Mouse (Mus musculus) hindbrain, embryonic 12.5 days (tissue): ENCODE measurements around the gene Dcst2. TPM values are rescaled to one million over a fixed set of nuclear protein-coding genes. Genes with fewer than 3 reads are reported as not detected.

ENCODE experiments used
- ATAC-seq: fragments of 200-750 bp; cut with Nextera tagmentation; 2 replicates; pipeline ENCODE4 v1.8.0; 2017; ENCODE audit warnings: moderate TSS enrichment; ENCODE audit not compliant: low FRiP score
- H3K27ac ChIP-seq: fragments of 300-500 bp; sonication (generic); 2 replicates; pipeline ENCODE4 v1.5.1; 2016; ENCODE audit warnings: mild to moderate bottlenecking
- H3K27me3 ChIP-seq: fragments of 300-500 bp; sonication (generic); 2 replicates; pipeline ENCODE4 v1.6.1; 2016; ENCODE audit warnings: mild to moderate bottlenecking
- H3K36me3 ChIP-seq: fragments of 300-500 bp; sonication (generic); 2 replicates; pipeline ENCODE4 v1.6.1; 2016; ENCODE audit warnings: mild to moderate bottlenecking
- H3K4me1 ChIP-seq: fragments of 300-500 bp; sonication (generic); 2 replicates; pipeline ENCODE4 v1.6.1; 2016
- H3K4me2 ChIP-seq: fragments of 300-500 bp; sonication (generic); replicated peaks from 2 replicates; pipeline ENCODE4 v1.6.1; 2016; ENCODE audit warnings: mild to moderate bottlenecking
- H3K4me3 ChIP-seq: fragments of 300-500 bp; sonication (generic); 2 replicates; pipeline ENCODE4 v1.5.1; 2016; ENCODE audit warnings: mild to moderate bottlenecking
- H3K9ac ChIP-seq: fragments of 300-500 bp; sonication (generic); 2 replicates; pipeline ENCODE4 v1.6.1; 2016; ENCODE audit warnings: mild to moderate bottlenecking, moderate library complexity
- H3K9me3 ChIP-seq: fragments of 300-500 bp; sonication (generic); replicated peaks from 2 replicates; pipeline ENCODE4 v1.6.1; 2016; ENCODE audit warnings: mild to moderate bottlenecking
- WGBS: fragments of 180-500 bp; shearing (Covaris S2); methylation state at CpG from one replicate; pipeline ENCODE4 v1.1.7; 2016; 5-methylcytosine and 5-hydroxymethylcytosine counted together
- polyA plus RNA-seq: library from polyadenylated mRNA; unstranded; fragments of >200 nt; fragmentation: Nextera tagmentation; extraction: Ambion mirVana; gene quantifications from 2 replicates; pipeline ENCODE4 v1.2.1, GENCODE M21; 2016

Gene Dcst2
- polyA plus RNA-seq, 1 experiment from 2014 or later: 0.12 TPM

DNA sequence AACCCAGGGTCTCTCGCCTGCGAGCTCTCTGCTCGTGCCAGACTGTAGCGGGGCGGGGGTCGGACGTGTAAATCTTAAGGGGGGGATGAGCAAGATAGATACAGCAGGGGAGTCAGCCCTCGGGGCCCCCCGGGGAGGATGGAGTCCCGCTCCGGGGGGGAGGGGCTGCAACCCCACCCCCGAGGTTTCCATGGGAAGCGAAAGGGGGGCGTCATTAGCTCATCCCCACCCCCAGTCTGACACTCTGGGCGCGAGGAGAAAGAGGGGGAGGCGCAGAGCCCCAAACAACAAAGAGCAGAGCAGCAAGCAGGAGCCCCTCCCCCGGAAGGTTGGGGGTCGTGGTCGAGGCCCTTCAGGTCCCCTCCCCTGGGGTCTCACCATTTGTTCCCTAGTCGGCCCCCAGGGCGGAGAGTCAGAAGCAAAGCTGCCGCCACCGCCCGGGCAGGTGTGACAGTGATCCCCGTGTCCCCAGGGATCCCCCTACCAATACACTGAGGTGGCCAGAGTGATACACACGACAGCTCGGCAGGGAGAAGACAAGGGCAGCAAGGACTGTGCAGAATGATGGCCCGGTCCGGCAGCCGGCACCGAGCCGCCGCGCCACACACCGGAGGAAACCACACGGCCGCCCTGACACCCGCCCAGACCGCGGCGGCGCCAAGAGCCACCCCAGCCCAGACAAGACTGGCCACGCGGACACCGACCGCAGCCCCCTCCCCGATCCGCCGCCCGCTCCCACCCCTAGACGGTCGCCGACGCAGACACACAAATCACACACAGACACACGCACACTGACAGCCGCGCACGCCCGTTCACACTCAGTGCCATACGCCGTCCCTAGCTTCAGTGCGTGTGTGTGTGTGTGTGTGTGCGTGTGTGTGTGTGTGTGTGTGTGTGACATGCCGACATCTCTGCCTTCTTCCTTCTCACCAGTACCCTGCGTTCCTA, 40.3 kb upstream of the Dcst2 start:
- under 1% methylated on average over 63 of the region's 66 CpGs for WGBS
- H3K9ac ChIP-seq: peak overlapping the region; percentile 80
- peaks cover 54% of the 10 kb centered on the region for H3K4me1 ChIP-seq
- peak overlapping the region; percentile 87 for H3K4me2 ChIP-seq
- H3K27ac ChIP-seq: peak overlapping the region; percentile 88
- peaks cover 59% of the 10 kb centered on the region for H3K27me3 ChIP-seq
- H3K36me3 ChIP-seq: no peaks in the 10 kb centered on the region
- H3K9me3 ChIP-seq: no peaks in the 10 kb centered on the region
- H3K4me3 ChIP-seq: peak overlapping the region; percentile 70
- ATAC-seq: peak; percentile 15; the same call in 1 of the 2 replicates

DNA sequence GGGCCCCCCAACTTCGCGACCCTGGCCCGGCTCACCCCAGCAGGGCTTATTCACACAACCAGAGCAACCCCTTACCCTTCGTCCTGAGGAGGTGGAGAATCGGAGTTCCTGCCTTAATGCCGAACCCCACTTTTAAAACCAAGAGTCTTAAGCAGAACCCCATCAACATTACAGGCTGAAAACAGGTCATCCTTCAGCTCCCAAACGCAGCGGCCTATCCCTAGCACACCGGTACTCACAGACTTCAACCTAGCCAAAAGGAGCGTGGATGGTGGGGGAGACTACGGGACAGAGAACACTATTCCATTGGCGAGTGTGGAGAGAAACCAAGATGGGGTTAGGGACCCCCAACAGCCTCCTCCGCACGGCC, 39.7 kb upstream of the Dcst2 start:
- Histone ChIP-seq H3K9me3 (no peaks in the 10 kb centered on the region), H3K36me3 (no peaks in the 10 kb centered on the region), H3K4me1 (peaks cover 50% of the 10 kb centered on the region), H3K9ac (peak overlapping the region; percentile 80), H3K27me3 (peaks cover 59% of the 10 kb centered on the region), H3K4me3 (peak overlapping the region; percentile 70), H3K4me2 (peak overlapping the region; percentile 87), H3K27ac (peak overlapping the region; percentile 88)
- ATAC-seq: no peak
- WGBS: under 1% methylated on average over 14 of the region's 14 CpGs

DNA sequence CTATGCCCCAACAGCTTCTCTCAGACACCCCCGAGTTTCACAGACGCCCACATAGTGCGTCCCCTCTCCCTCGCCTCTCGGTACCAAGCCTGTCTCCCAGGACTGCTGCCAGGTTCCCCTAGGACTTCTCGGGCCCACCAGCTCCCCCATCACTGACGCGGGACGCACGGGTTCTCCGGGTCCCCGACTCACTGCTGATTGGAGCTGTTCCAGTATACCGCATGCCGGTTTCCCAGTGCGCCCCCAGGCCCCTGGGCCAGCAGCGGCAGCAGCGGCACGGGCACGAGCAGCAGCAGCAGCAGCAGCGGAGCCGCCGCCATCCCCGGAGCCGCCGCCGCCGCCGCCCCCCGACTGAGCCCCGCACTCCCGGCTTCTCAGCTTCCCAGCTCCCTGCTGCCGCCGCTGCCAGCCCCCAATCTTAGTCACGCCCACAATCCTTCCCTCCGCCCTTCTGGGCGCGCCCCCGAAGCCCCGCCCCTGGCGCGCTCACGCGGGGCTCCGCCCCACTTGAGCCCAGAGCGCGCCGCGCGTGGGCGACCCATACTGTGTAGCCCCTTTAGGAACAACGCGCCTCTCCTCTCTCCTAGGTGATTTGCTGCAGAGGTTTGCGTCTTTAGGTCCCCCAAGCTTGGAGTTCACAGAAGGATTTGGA, 39.1 kb upstream of the Dcst2 start, which contains the start of gene Efna3:
Gene Efna3 (minus strand): TSS at position 452 of the 652 bp plus-strand sequence.
- Histone ChIP-seq H3K4me1 (peaks cover 50% of the 10 kb centered on the region), H3K27ac (peak within 1 kb of the TSS; percentile 88), H3K4me3 (peak within 1 kb of the TSS; percentile 70), H3K9ac (peak within 1 kb of the TSS; percentile 80), H3K9me3 (no peaks in the 10 kb centered on the region), H3K36me3 (no peaks in the 10 kb centered on the region), H3K27me3 (peaks cover 59% of the 10 kb centered on the region), H3K4me2 (peak within 1 kb of the TSS; percentile 87)
- peak; percentile 30 for ATAC-seq
- under 1% methylated on average over 48 of the region's 53 CpGs for WGBS

DNA sequence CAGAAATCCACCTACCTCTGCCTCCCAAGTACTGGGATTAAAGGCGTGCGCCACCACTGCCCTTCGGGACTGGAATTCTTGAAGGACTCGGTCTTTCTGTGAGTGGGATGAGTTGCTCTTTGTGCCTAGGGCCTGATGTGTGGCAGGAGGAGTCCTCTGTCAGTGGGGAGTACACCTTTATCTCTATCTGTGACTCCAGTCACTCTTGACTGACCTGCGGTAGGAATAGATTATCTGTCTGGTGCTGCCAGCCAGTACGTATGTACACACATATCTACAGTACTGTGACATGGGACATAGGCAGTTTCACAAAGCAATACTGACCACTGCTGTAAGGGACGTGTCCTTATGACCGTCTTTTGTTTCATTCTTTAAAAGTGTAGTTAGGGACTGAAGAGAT, 35.9 kb upstream of the Dcst2 start:
- no peak overlapping the region for H3K4me3 ChIP-seq
- H3K27ac ChIP-seq: no peak overlapping the region
- no peak for ATAC-seq
- H3K27me3 ChIP-seq: peaks cover 43% of the 10 kb centered on the region
- no peaks in the 10 kb centered on the region for H3K36me3 ChIP-seq
- peaks cover 44% of the 10 kb centered on the region for H3K4me1 ChIP-seq
- no peaks in the 10 kb centered on the region for H3K9me3 ChIP-seq
- no peak overlapping the region for H3K4me2 ChIP-seq
- no peak overlapping the region for H3K9ac ChIP-seq
- 93% methylated on average over 8 of the region's 8 CpGs for WGBS

DNA sequence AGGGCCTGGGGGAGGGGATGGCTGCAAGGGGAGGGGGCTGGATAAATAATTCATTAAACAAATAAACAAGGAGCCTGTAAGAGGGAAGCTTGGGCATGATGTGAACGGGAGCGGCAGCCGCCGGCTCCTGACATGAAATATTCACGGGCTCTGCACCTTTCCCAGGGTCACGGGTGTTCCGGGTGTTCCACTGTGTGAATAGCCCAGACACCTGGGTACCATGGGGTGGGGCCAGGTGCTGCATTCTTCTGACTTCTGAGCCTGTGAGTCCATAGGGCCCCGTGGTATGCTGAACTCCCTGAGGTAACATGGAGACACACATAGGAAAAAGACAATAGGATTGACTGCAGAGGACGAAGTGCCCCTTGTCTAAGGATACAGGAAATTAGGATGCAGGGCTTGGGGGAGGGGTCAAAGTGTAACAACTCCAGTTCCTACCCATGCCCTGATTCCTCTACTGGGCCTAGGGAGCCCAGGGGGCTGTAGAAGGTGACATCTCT, 34.4 kb upstream of the Dcst2 start:
- H3K36me3 ChIP-seq: no peaks in the 10 kb centered on the region
- H3K4me3 ChIP-seq: no peak overlapping the region
- no peak overlapping the region for H3K9ac ChIP-seq
- peaks cover 44% of the 10 kb centered on the region for H3K4me1 ChIP-seq
- H3K27ac ChIP-seq: peak overlapping the region; percentile 62
- H3K4me2 ChIP-seq: no peak overlapping the region
- no peak; the same call in 1 of the 2 replicates for ATAC-seq
- 38% methylated on average over 9 of the region's 9 CpGs for WGBS
- no peaks in the 10 kb centered on the region for H3K9me3 ChIP-seq
- H3K27me3 ChIP-seq: peaks cover 29% of the 10 kb centered on the region

DNA sequence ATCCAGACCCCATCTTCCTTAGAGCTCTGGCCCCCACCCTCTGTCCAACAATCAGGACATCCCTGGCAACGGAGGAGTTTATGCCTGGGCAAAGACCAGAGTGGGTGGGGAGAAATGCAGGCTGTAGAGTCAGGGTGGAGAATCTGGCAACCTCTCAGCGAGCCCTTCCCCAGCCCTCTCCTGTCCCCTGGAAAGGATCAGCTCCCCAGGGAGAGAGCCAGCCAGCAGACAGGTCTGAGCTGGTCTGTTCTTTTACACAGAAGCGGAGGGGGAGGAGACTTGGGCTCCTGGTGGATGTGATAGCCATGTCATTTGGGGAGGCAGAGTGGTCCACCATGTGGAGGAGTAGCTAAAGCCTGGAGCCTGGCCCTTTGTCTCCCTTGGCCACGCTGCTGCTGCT, 33.2 kb upstream of the Dcst2 start:
- no peak overlapping the region for H3K4me2 ChIP-seq
- H3K9me3 ChIP-seq: no peaks in the 10 kb centered on the region
- H3K27me3 ChIP-seq: peaks cover 23% of the 10 kb centered on the region
- H3K27ac ChIP-seq: 0 out of 2 replicates have a peak overlapping the region, but pooled peaks have one; percentile 48
- ATAC-seq: 0 out of 2 replicates have a peak, but pooled peaks have one; percentile 24
- peaks cover 53% of the 10 kb centered on the region for H3K4me1 ChIP-seq
- 12% methylated on average over 4 of the region's 4 CpGs for WGBS
- peaks cover under 1% of the 10 kb centered on the region; the same call in 1 of the 2 replicates for H3K36me3 ChIP-seq
- no peak overlapping the region for H3K4me3 ChIP-seq
- peak overlapping the region; percentile 15; the same call in 1 of the 2 replicates for H3K9ac ChIP-seq

DNA sequence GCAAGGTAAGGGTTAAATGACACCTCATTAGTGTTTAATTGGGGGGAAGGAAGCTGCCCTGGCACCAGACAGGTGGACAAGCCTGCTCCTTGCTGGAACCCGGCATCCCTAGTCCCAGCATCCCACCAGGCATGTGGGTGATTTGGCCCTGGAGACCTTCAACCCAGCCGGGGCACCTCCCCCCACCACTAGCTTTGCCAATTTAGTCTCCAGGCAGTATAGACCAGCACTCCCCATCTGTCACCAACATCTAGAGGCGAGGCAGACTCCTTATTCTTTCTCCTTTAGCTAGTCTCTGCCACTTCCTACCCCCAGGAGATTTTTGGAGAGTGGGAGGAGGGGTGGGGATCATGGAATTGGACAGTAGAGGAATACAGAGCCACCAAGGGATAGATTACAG, 31.4 kb upstream of the Dcst2 start:
- no peak overlapping the region for H3K9ac ChIP-seq
- H3K4me1 ChIP-seq: peaks cover 56% of the 10 kb centered on the region
- peak overlapping the region; percentile 41 for H3K27ac ChIP-seq
- no peak for ATAC-seq
- H3K36me3 ChIP-seq: peaks cover 15% of the 10 kb centered on the region
- H3K4me3 ChIP-seq: no peak overlapping the region
- 43% methylated on average over 3 of the region's 3 CpGs for WGBS
- H3K9me3 ChIP-seq: no peaks in the 10 kb centered on the region
- H3K4me2 ChIP-seq: no peak overlapping the region
- H3K27me3 ChIP-seq: peaks cover 14% of the 10 kb centered on the region

DNA sequence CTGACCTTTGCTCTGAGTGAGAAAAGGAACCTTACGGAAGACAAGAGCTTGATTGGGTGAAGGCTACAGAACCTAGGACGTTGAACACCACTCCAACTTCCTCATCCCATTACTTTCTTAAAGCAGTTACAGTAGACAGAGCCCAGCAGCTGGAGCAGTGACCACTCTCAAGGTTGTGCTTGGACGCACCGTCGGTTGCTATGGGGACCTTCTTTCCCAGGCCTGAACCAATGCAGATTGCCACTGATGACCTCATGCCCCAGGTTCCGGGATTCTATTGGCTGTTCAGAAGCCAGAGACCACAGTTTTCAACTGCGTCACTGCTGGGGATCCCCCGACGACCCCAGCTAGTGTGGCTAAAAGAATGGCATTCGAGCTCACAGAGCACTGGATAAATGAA, 30.8 kb upstream of the Dcst2 start:
- H3K27me3 ChIP-seq: peaks cover 14% of the 10 kb centered on the region
- H3K9me3 ChIP-seq: no peaks in the 10 kb centered on the region
- peak overlapping the region; percentile 41; the same call in 1 of the 2 replicates for H3K27ac ChIP-seq
- ATAC-seq: 0 out of 2 replicates have a peak, but pooled peaks have one; percentile 9
- no peak overlapping the region for H3K4me2 ChIP-seq
- peaks cover 60% of the 10 kb centered on the region for H3K4me1 ChIP-seq
- H3K4me3 ChIP-seq: no peak overlapping the region
- H3K36me3 ChIP-seq: peaks cover 15% of the 10 kb centered on the region
- H3K9ac ChIP-seq: no peak overlapping the region
- 12% methylated on average over 10 of the region's 10 CpGs for WGBS

DNA sequence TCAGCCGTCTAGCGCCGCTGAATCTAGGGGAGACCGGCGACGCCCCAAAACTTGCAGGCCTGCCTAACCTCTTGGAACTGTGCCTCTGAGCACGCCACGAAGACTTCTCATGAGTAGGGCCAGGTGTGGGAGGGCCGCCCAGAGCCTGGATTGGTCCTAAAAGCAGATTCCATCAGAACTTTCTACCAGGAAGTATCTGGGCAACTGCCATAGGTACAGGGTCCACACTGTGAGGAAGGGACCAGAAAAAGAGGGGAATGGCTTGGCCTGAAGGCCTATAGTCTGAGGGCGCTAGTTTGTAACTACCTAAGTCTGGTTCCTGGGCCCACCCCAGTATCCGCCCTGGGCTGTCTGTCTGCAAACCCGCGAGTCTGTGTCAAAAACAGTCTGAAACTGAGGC, 30.2 kb upstream of the Dcst2 start:
- Histone ChIP-seq H3K4me1 (peaks cover 66% of the 10 kb centered on the region), H3K4me2 (no peak overlapping the region), H3K9me3 (no peaks in the 10 kb centered on the region), H3K36me3 (peaks cover 15% of the 10 kb centered on the region), H3K9ac (no peak overlapping the region), H3K4me3 (no peak overlapping the region), H3K27ac (0 out of 2 replicates have a peak overlapping the region, but pooled peaks have one; percentile 35), H3K27me3 (peaks cover 14% of the 10 kb centered on the region)
- ATAC-seq: no peak
- WGBS: 69% methylated on average over 13 of the region's 13 CpGs

DNA sequence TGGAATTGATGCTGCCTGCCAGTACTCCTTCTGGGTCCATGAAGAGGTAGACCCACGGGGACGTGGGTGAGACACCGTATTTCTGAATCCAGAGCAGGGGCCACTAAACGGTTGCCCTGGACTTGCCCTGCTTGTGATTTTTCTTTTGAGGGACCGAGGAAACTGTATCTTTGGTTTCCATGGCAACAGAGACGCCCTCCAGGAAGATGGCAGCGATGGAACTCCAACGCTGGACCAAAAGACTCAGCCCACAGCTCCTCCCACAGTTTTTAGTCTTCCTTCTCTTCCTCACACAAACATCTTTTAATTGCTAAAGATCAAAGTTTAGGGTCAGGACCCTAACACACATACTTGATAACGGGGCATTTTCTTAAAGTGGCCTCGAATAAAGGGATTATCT, 29.8 kb upstream of the Dcst2 start:
- WGBS: 45% methylated on average over 10 of the region's 10 CpGs
- Histone ChIP-seq H3K27me3 (peaks cover 14% of the 10 kb centered on the region), H3K4me3 (no peak overlapping the region), H3K9me3 (no peaks in the 10 kb centered on the region), H3K27ac (0 out of 2 replicates have a peak overlapping the region, but pooled peaks have one; percentile 35), H3K4me2 (no peak overlapping the region), H3K4me1 (peaks cover 69% of the 10 kb centered on the region), H3K9ac (no peak overlapping the region), H3K36me3 (peaks cover 15% of the 10 kb centered on the region)
- ATAC-seq: no peak

DNA sequence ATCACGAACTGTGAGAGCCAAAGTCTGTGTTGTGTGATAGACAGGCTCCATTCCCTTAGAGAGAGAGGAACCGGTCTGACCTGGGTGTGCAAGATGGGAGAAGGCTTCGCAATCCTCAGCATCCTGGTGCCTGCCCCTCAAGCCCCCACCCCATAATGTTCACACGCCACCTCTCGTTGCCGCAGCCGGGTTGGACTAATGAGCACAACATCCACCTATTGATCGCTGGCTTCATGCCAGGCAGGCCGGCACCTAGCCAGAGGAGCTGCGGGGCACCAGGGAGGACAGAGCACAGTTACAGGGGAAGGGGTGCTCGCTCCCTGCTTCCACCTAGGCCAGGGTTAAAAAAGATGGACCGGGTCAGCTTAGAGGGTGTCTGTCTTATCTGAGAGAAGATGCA, 29.3 kb upstream of the Dcst2 start:
- H3K9ac ChIP-seq: no peak overlapping the region
- 45% methylated on average over 12 of the region's 12 CpGs for WGBS
- peaks cover 66% of the 10 kb centered on the region for H3K4me1 ChIP-seq
- peak overlapping the region; percentile 52 for H3K27ac ChIP-seq
- no peaks in the 10 kb centered on the region for H3K9me3 ChIP-seq
- peaks cover 14% of the 10 kb centered on the region for H3K27me3 ChIP-seq
- peaks cover 15% of the 10 kb centered on the region for H3K36me3 ChIP-seq
- 0 out of 2 replicates have a peak overlapping the region, but pooled peaks have one; percentile 6 for H3K4me2 ChIP-seq
- no peak for ATAC-seq
- H3K4me3 ChIP-seq: no peak overlapping the region

DNA sequence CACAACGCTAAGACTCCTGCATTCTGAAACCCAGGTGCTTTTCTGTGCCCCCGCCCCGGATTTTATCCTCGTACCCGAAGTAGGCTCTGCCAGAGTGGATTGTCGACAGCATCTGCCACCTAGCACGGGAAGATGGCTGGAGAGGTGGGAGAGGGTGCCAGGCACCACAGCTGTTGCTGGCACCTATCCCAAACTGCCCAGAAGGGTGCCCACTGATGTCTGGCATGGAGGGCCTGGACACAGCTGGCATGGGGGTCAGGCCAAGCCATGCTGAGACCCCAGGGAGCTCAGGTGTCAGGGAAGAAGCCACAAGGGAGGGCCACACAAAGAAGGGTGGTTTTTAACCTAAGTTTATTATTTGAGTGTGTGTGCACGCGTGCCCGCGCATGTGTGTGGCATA, 28.7 kb upstream of the Dcst2 start:
- Histone ChIP-seq H3K27ac (peak overlapping the region; percentile 52), H3K4me1 (peaks cover 62% of the 10 kb centered on the region), H3K36me3 (peaks cover 15% of the 10 kb centered on the region), H3K4me3 (no peak overlapping the region), H3K9me3 (no peaks in the 10 kb centered on the region), H3K9ac (0 out of 2 replicates have a peak overlapping the region, but pooled peaks have one; percentile 23), H3K27me3 (peaks cover 14% of the 10 kb centered on the region), H3K4me2 (0 out of 2 replicates have a peak overlapping the region, but pooled peaks have one; percentile 6)
- no peak for ATAC-seq
- 73% methylated on average over 11 of the region's 11 CpGs for WGBS
